Mouse (Mus musculus) CH12F3 (cell line): ENCODE data around the gene Gtf3a.
"Not testable (repeated sequence)": the region's sequence is repeated elsewhere in the genome, so short reads cannot be mapped to it uniquely, and the experiment has no call there.

Experiments used
- in situ Hi-C: fragments of 300-500 bp; cut with MboI; formaldehyde crosslinking; loops from 2 replicates; pipeline ENCODE4 v1.14.3; 2020; ENCODE audit warnings: low sequenced_read_pairs

Gene Gtf3a

DNA sequence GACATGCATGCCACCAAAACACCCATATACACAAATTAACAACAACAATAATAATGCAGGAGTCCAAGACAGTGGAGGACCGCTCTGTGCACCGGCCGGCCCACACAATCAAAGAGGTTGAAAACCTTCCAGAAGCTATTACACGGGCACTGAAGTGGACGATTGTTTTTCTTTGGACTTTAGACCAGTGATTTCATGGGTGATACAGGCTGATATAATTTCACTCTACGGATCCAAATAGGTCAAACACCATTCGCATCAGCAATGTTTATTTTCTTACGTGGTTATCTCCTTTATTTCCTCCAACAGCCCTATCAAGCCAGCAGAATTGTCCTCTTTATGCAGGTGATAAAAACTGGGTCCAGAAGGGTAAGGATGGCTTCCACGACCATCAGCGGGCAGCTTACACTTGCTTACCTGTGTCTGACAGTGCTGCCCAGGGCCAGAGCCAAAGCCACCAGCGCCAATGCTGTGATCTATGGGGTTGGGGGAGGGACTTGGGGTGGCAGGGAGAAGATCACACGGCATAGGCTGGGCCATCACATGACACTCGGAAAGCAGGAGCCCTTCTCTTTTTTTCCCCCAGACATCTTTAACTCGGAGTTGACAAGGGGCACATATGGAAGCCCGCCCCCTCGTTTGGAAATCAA lies 16.4 kb upstream of the Gtf3a start:
- in situ Hi-C loops = no loop called here

DNA sequence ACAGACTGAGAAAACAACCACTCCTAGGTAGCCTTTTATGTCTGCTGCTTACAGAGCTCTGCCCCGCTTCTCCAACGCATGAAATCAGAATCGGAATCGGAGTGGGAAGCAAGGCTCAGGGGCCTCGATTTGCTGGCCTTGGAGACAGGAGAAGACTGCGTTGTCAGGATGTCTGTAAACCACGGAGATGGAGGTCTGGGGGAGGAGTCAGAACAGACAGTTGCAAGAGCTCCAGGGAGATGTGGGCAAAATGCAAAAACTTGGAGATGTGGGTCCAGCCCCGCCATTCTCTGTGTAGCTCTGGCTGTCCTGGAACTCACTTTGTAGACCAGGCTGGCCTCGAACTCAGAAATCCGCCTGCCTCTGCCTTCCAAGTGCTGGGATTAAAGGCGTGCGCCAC lies 15.0 kb upstream of the Gtf3a start:
- in situ Hi-C loops = no loop called here

DNA sequence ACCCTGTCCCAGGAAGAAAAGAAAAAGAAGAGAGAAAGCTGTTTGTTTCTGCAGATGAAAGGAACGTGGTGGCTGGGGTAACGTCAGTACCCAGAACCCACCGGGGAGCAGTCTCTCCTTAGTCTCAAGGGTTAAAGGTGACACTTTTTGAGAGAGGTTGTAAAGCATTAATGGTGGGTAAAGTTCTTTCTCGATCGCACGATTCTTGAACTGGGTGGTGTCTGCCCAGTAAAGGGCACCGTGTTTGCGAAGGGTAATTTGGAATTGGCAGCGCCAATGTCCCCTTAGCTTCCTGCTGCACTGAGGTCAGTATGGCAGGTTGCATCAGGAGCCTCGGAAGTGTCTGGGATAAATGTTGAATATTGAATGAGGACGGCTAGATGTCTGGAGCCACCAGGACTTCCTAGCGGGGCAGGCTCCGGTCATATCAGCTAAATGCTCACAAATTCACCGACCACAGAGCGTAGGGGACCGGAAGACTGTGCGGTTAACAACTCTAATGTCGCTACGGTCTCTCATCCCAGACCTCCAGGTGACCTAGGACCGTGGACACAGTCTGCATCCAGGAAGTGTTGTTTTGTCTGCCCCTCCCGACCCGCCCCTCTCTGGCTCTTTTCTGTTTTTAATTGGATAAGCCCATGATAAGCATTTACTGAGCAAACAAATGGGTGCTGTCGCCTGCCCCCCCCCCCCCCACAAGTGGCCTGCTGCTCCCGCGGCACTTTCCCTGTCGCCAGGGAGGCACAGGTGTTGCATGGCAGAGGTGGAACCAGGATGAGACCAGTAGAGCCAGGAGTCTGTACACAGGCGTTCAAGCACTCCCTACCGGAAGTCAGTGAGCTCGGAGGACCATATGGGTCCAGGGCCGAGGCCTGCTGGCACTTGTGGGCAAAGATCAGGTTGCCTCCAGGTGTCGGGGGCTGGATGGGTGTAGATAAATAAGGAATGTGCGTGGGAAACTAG lies 10.6 kb upstream of the Gtf3a start:
- in situ Hi-C loops = no loop called here

DNA sequence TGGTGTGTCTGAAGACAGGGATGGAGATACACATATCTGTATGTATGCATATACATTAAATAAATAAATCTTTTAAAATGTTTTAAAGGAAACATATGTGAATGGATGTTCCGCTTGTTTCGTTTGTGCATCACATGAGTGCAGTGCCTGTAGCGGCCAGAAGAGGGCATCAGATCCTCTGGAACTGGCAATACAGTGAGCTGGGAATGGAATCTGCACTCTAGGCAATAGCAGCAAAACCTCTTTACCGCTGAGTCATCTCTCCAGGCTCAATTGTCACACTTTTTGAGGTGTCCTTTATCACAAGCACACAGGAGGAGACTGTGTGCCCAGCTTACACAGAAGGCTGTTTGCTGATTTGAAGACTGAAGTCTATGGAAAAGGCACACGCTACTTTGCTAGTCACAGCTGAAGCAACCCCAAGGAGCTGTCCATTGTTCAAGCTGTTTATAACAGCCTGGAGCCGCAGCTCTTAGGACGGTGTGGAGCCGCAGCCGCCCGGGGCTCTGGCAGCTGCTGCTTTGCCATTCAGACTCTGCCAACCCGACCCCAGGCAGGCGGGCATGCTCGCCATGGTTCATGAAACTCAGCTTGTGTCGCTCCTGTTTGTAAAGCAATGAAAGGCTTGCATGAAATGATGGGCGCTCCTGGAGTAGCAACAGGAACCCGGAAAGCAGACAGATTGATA lies 9.2 kb upstream of the Gtf3a start:
- in situ Hi-C loops = no loop called here

DNA sequence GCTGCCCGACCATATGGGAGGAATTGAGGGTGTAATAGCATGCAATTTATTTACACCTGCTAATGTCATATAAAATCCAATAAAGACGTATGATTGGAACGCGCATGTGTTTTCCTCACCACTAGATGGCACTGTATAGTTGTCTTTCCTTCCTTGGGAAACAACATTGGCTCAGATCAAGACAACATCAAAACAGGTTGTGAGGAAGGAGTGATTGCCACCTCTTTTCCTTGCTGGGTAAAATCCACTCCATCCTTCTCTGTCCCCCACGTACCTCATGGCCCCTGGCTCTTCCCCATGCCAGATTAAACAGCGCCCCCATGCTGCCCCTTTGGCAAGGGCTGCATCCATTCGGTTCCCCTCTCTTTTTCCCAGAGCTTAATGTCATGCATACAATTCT lies 8.2 kb upstream of the Gtf3a start:
- in situ Hi-C loops = no loop called here

DNA sequence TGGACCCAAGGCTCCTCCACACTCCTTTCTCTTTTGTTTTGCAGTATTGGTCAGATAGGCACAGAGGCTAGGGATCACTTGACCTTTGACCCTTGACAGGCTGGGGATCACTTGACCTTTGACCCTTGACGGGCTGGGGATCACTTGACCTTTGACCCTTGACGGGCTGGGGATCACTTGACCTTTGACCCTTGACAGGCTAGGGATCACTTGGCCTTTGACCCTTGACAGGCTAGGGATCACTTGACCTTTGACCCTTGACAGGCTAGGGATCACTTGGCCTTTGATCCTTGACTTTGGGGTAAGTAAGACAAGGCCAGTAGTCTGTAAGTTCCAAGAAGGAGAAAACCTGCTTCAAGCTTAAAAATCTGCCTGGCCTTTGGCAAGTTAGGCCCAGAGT lies 6.5 kb upstream of the Gtf3a start:
- in situ Hi-C loops = not testable (repeated sequence)

DNA sequence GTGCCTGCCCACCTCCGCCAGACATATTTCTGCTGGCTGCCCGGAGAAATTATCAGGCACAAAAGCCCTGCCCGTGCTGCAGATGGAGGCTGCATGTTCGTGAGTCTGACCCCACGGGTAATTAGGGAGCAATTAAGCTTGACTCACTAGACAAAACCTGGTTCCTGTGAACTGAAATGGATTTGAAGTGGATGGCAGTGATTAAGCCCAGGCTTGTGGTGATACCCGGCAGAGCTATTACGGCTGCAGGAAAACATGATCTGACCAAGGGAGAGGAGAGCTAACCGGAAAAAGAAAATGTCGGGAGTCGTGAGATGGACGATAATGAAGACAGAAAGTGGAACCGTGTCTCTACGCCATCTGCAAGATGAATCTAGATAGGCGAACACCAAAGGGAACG lies 5.5 kb upstream of the Gtf3a start:
- in situ Hi-C loops = no loop called here

DNA sequence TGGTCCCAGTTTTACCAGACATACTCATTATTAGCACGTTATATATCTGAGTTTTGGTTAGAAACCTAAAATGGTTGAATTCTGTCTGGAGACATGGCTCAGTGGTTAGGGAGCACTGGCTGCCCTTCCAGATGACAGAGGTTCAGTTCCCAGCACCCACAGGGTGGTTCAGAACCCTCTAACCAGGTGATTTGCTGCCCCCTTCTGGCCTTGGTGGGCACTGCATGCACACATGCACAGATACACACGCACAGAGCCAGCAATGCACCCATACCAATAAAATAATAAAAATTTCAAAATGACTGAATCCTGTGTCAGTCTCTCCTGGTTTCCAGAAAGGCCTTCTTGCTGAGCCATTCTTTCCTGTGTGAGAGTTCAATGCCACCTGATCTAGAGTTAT lies 3.9 kb upstream of the Gtf3a start:
- in situ Hi-C loops = no loop called here

DNA sequence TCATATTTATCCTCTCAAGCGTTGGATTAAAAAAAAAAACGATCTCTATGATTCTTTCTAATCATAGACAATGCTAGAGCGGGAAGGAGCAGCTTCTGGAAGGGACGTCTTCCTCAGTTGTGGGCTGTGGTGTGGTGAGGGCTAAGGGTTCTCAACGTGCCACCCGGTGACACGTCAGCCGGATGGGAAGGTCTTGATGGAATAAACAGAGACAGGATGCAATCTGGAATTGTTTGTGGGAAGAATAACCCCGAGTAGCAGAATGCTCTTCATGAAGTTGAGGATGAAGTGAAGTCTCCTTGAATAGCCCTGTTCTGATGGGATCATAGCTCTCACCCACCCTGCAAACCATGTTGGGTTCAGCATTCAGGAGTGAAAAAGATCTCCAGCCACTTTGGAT lies 1.8 kb upstream of the Gtf3a start:
- in situ Hi-C loops = no loop called here

DNA sequence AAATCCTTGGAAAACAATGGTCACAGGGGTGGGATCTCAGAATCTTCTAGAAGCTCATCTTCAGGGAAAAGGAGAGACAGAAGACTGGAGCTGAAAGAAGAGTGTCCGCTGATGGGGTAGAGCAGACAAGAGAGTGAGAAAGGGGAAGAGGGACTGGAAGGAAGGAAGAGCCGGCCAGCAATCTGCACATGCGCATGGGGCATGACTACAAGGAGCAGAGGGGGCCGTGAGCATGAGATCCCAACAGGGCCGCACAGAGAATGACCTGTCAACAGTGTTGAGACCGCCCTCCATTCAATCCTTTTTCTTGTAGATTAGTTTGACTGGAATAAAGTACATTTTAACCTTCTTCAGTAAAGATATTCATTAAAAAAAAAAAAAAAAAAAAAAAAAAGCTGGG lies 960 bp upstream of the Gtf3a start:
- in situ Hi-C loops = no loop called here

DNA sequence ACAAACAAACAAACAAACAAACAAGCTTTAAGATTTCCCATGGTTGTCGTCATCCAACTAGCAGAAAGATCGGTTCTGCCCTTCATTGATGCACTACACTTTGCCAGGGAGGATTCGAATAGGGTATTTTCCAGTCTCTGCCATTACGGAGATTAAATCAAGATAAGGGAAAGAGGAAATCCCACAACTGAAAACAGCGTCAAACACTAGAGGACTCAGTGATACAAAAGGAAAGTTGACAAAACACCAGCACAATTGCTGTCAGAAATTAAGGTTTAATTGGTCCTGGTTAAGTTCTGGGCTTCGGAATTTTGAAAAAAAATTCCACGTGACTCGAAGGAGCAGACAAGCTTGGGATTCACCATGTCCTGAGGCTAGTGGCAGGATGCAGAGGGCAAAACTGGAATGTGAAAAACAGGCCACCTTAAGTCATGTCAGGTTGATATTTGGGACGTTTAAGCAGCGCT lies 383 bp upstream of the Gtf3a start:
- in situ Hi-C loops = no loop called here

DNA sequence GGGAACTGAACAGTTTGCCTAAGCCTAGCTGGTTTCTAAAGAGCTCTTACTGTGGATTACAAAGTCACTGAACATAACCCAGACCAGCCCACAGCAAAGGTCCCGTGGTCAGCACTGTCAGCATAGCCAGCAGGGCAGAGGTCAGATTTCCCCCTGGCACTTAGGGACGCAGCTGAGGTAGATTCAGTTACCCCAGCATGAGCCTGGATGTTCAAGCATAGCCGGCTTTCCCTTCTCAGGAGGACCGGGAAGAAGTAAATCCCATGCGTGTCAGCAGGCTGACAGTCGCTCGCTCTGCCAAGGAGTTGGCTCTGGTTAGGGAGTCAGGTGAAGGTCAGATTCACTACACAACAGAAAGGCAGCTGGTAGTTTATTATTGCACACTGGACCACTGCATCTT lies 6.1 kb downstream of the Gtf3a start:
- in situ Hi-C loops = no loop called here

DNA sequence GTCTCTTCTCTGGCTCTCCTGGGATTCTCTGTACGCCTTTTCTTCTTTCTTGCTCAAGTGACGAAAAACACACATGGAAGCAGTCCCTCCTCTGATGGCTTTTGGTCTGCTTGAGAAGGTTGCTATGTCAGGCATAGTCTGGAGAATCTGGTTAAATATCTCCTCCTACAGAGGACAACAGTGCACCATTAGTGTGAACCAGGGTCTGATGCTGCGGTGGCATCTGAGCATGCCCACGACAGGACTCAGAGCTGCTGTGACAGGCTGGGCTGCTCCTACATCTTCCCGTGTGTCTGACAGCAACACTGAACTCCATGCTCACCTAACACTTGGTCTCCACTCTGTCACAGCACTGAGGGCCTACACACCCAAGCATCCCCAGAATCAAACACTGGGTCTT lies 7.2 kb downstream of the Gtf3a start:
- in situ Hi-C loops = no loop called here

DNA sequence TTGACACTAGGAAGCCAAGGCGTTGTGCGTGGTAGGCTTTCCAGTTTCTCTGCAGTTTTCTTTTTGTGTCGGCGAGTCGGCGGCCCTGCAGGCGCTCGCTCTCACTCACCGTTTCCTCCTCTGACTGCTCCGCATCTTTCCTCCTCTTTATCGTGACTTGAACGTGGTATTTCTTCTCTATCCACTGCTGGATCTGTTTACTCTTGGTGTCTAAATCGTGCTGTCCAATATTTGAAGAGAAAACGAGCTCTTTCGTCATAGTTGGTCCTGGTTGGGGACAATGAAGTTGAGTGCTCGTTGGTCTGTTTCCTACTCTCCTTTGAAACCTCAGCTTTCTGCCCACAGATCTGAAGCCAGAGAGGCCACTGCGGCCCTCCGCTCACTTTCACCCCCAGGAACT lies 8.2 kb downstream of the Gtf3a start:
- in situ Hi-C loops = no loop called here

DNA sequence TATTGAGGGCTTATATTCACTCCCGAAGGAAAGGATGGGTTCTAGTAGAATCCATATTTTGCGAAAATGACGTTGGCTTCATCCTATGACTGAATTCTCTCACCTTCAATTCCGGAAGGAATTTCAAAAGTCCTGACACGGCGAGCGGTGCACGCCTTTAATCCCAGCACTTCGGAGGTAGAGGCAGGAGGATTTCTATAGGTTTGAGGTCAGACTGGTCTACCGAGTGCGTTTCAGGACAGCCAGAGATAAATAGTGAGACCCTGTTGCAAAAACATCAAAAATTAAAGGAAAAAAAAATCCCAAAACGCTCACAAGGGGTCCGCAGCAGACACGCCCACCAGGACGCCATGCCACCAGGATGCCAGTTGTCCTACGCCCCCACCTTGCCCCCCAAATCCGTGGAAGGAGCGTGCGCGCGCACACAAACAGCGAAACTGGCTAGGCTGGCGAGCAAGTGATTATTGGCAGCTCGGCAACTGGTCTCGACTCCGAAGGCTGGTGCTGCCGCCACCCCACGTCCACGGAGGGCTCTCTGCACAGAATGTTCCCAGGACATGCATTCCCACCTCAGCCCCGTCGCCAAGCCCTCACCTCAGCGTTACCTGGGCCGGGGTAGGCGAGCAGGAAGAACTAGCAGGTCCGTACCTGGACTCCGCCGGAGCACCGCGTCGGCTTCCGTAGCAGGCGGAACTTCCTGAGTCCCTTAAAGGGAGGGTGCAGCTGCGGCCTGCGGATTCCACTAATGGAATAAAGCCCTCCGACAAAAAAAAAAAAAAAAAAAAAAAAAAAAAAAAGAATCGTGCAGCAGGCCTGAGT lies 14.9 kb downstream of the Gtf3a start, which contains the start of gene Mtif3:
Gene Mtif3, minus strand, starts transcription at position 683 of the 819 bp plus-strand sequence.
- in situ Hi-C loops = no loop called here

DNA sequence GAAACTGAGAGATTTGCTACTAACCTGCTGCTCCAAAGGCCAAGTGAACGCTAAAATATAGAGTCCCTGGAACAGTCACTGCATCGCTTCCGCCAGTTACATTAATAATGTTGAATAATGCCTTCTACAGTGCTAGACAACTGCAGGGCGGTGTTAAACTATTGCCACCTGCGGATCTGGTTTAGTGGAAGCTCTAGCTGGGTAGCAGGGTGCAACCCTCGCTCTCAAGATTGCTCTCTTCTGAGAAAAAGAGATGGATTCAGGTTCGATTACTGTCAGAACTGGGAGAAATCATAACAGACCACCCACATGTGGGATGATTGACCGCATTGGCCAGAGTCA lies 15.5 kb downstream of the Gtf3a start:
- in situ Hi-C loops = no loop called here

DNA sequence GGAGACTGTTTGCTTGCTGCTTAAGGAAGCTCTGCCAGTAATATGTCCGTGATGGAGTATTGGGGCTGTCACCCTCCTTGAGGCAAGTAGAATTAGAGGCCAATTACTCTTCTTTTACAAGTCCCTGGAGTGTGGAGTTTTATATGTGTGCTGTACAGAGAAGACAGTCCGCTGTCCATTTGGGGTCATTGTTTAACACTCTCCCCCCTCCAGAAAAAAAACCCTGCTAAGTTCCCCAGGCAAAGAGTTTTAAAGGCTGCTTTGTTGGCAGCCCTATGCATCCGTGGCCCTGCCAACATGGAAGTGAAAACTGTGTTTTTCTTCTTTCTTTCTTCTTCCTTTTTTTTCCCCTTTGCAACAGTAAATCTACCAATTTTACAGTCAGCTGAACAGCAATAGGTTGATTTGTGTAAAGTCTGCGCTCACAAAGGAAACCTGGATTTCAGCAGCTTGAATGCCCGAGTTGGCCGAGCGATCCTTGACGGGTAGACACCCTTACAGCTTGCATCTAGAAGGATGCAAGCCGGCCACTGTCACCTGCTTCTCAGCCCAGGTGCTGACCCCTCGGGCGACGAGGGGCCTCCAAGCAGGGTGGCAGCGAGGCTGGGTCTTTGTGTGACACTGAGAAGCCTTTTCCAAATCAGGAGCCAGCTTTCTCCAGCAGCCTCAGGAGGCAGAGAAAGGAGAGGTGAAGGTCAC lies 20.4 kb downstream of the Gtf3a start:
- in situ Hi-C loops = no loop called here

DNA sequence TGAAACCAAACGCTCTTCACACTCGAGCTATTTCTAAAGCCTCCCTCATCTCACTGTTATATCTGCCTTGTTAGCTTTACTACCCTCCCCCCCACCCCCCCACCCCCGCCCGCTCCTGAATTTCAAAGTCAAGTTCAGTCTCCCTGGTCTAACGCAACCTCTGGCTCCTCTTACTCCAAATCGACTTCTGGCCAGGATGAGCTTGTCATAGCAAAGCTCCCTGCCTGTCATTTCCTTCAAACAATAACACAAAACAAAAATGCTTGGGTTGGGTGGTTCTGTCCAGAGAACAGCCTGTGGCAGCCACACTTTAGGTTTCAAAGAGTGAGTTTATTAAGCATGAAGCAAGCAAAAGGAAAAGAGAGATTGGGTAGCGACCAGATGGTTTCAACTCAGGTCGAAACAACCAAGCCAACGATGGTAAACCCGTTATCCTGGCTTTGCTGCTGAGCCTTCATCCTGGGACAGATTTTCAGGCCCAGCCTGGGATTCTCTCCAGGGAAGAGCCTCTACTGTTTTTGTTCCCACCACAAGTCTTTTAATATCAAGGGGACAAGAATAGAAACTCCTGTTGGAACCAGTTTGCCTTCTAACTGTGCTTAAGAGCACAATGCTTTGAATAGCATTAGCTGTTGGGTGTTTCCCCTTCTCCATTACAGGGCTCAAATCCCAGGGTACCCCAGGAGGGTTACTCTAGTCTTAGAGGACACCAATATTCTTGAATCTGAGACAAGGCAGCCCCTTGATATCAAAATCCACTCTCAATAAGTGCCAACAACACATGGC lies 23.5 kb downstream of the Gtf3a start:
- in situ Hi-C loops = no loop called here

DNA sequence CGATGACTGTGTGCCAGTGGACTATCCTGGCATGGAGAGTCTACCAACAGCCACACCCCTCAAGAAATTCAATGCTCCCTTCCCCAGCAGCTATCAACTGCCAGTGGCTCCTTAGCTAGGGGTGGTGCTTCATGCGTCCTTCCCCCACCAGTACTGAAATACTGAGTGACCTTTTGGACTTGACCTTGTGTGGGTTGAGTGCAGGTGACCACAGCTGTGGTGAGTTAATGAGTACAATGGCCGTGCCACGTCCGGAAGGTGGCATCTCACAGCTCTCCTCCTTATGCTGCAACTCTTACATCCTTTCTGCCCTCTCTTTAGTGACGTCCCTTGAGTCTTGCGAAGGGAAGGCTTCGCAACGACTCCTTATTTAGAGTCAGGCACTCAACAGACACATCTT lies 24.9 kb downstream of the Gtf3a start:
- in situ Hi-C loops = no loop called here
